Mouse (Mus musculus) hindbrain, embryonic 16.5 days (tissue): ENCODE data around the gene Gm20721. TPM values are rescaled to one million over a fixed set of nuclear protein-coding genes. Genes with fewer than 3 reads are reported as not detected.

Experiments used
- ATAC-seq: fragments of 200-750 bp; cut with Nextera tagmentation; 2 replicates; pipeline ENCODE4 v1.8.0; 2017; ENCODE audit warnings: moderate TSS enrichment, moderate library complexity
- H3K27ac ChIP-seq: fragments of 300-500 bp; sonication (generic); 2 replicates; pipeline ENCODE4 v1.5.1; 2014; ENCODE audit warnings: low read depth, mild to moderate bottlenecking, control low read depth, low read length, moderate library complexity
- H3K27me3 ChIP-seq: fragments of 300-500 bp; sonication (generic); replicated peaks from 2 replicates; pipeline ENCODE4 v1.6.1; 2014; ENCODE audit warnings: low read length; ENCODE audit not compliant: control insufficient read depth, insufficient read depth
- H3K36me3 ChIP-seq: fragments of 300-500 bp; sonication (generic); 2 replicates; pipeline ENCODE4 v1.6.1; 2014; ENCODE audit warnings: mild to moderate bottlenecking, low read length, moderate library complexity, mixed read lengths; ENCODE audit not compliant: control insufficient read depth, insufficient read depth
- H3K4me1 ChIP-seq: fragments of 300-500 bp; sonication (generic); 2 replicates; pipeline ENCODE4 v1.6.1; 2014; ENCODE audit warnings: low read depth, low read length; ENCODE audit not compliant: control insufficient read depth, insufficient read depth
- H3K4me2 ChIP-seq: fragments of 300-500 bp; sonication (generic); 2 replicates; pipeline ENCODE4 v1.6.1; 2014; ENCODE audit warnings: mild to moderate bottlenecking, low read length, control low read depth, moderate library complexity
- H3K4me3 ChIP-seq: fragments of 300-500 bp; sonication (generic); 2 replicates; pipeline ENCODE4 v1.5.1; 2014; ENCODE audit warnings: mild to moderate bottlenecking, low read length, control low read depth, moderate library complexity
- H3K9ac ChIP-seq: fragments of 300-500 bp; sonication (generic); 2 replicates; pipeline ENCODE4 v1.6.1; 2014; ENCODE audit warnings: low read depth, mild to moderate bottlenecking, control low read depth, low read length, moderate library complexity
- H3K9me3 ChIP-seq: fragments of 300-500 bp; sonication (generic); 2 replicates; pipeline ENCODE4 v1.6.1; 2014; ENCODE audit warnings: mild to moderate bottlenecking, low read length, moderate library complexity; ENCODE audit not compliant: control insufficient read depth
- WGBS: fragments of 180-500 bp; shearing (Covaris S2); extraction: QIAGEN DNeasy Blood & Tissue Kit; methylation state at CpG from one replicate; pipeline ENCODE4 v1.1.7; 2014; 5-methylcytosine and 5-hydroxymethylcytosine counted together
- polyA plus RNA-seq: library from polyadenylated mRNA; unstranded; fragments of >200 nt; fragmentation: Nextera tagmentation; extraction: Ambion mirVana; gene quantifications from 2 replicates; pipeline ENCODE4 v1.2.1, GENCODE M21; 2015

Gene Gm20721
- polyA plus RNA-seq, 1 experiment from 2014 or later = 23.5 TPM

DNA sequence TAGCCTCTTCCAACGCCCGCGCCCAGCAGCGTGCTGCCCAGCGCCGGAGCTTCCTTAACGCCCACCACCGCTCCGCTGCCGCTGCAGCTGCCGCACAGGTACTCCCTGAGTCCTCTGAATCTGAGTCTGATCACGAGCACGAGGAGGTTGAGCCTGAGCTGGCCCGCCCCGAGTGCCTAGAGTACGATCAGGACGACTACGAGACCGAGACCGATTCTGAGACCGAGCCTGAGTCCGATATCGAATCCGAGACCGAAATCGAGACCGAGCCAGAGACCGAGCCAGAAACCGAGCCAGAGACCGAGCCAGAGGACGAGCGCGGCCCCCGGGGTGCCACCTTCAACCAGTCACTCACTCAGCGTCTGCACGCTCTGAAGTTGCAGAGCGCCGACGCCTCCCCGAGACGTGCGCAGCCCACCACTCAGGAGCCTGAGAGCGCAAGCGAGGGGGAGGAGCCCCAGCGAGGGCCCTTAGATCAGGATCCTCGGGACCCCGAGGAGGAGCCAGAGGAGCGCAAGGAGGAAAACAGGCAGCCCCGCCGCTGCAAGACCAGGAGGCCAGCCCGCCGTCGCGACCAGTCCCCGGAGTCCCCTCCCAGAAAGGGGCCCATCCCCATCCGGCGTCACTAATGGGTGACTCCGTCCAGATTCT is 61.6 kb downstream of the Gm20721 start:
- no peak for ATAC-seq
- peaks cover 11% of the 10 kb centered on the region for H3K4me1 ChIP-seq
- peak overlapping the region; percentile 32 for H3K4me3 ChIP-seq
- H3K27ac ChIP-seq = no peak overlapping the region
- peaks cover 34% of the 10 kb centered on the region for H3K36me3 ChIP-seq
- H3K4me2 ChIP-seq = peak overlapping the region; percentile 54
- peaks cover 29% of the 10 kb centered on the region for H3K27me3 ChIP-seq
- H3K9ac ChIP-seq = no peak overlapping the region
- peaks cover 22% of the 10 kb centered on the region for H3K9me3 ChIP-seq
- 56% methylated on average over 58 of the region's 58 CpGs for WGBS

DNA sequence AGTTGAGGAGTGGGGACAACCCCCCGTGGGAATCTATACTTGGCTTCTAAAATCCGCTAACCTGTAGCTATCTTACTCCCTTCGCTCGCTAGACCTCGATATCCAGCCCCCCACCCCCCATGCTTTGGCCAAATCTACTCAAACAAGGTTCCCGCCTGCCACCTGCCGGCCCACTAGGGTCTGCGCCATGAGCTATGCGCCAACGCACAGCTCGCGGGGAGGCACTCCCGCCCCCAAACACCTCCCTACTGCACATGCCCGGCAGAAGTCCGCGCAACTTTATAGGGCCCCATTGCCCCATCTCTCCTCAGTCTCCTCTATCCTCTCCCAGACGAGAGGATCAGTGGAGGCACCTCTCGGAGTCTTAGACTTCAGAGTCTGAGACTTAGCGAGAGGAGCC is 62.5 kb downstream of the Gm20721 start, which contains the start of gene Gnas:
Gene Gnas, plus strand, starts transcription at position 310 of the 400 bp plus-strand sequence.
- H3K36me3 ChIP-seq = peaks cover 35% of the 10 kb centered on the region
- peak; percentile 66 for ATAC-seq
- peak within 1 kb of the TSS; percentile 32 for H3K4me3 ChIP-seq
- H3K27ac ChIP-seq = no peak within 1 kb of the TSS
- H3K4me2 ChIP-seq = peak within 1 kb of the TSS; percentile 54
- 47% methylated on average over 19 of the region's 19 CpGs for WGBS
- H3K4me1 ChIP-seq = peaks cover 11% of the 10 kb centered on the region
- H3K9ac ChIP-seq = no peak within 1 kb of the TSS
- H3K27me3 ChIP-seq = peaks cover 29% of the 10 kb centered on the region
- H3K9me3 ChIP-seq = peaks cover 22% of the 10 kb centered on the region

DNA sequence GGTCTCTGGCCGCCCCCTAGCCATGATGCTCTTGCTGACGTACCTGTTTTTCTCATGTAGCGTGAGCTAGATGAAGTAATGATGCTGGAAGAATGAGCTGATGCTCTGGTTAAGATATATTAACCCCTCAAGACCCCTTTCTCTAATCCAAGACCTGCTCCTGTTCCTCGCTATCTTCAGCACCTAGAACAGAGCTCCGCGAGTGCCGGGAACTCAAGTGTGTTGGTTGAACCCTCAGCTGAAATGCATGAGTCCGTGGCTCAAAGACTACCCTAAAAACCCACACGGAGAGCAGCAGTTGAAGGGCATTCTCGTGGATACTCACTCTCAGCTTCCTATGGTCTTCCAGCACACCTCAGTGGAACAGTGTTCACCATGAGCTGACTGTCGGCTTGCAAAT is 63.2 kb downstream of the Gm20721 start:
- Histone ChIP-seq H3K27me3 (peaks cover 24% of the 10 kb centered on the region), H3K4me1 (peaks cover 11% of the 10 kb centered on the region), H3K4me3 (peak overlapping the region; percentile 30), H3K9ac (no peak overlapping the region), H3K4me2 (peak overlapping the region; percentile 54), H3K9me3 (peaks cover 22% of the 10 kb centered on the region), H3K27ac (no peak overlapping the region), H3K36me3 (peaks cover 36% of the 10 kb centered on the region)
- 50% methylated on average over 11 of the region's 11 CpGs for WGBS
- no peak for ATAC-seq

Other genes starting within 250 kb of the Gm20721 start
- gene Npepl1, start 236.4 kb downstream of the Gm20721 start, polyA plus RNA-seq = 15.2 and 18.1 TPM in 2 replicates
- gene Gnas, start 62.4 kb downstream of the Gm20721 start, polyA plus RNA-seq = 1,030 and 1,626 TPM in 2 replicates
- 108 TPM in 2 replicates for gene Nelfcd, start 69.1 kb upstream of the Gm20721 start, polyA plus RNA-seq
- 83.3 and 85.1 TPM in 2 replicates for gene Ctsz, start 92.3 kb upstream of the Gm20721 start, polyA plus RNA-seq
- 0.43 and 0.51 TPM in 2 replicates for gene Tubb1, start 104.0 kb upstream of the Gm20721 start, polyA plus RNA-seq
- 664 and 740 TPM in 2 replicates for gene Atp5e, start 117.4 kb upstream of the Gm20721 start, polyA plus RNA-seq
- 109 and 114 TPM in 2 replicates for gene Prelid3b, start 126.4 kb upstream of the Gm20721 start, polyA plus RNA-seq